Mouse (Mus musculus) cerebellum, adult 2 months (tissue): ENCODE results near the gene Aldh1l2.

Experiments used
- CTCF ChIP-seq: fragments of 200-500 bp; IDR thresholded peaks from 2 replicates; pipeline ENCODE4 v1.5.1; 2011; ENCODE audit warnings: low read depth, mild to moderate bottlenecking, control low read depth, low read length, moderate library complexity, borderline replicate concordance; ENCODE audit not compliant: insufficient read depth
- POLR2A ChIP-seq: fragments of 200-500 bp; IDR thresholded peaks from 2 replicates; pipeline ENCODE4 v1.6.1; 2011; ENCODE audit warnings: low read length, control low read depth, borderline replicate concordance; ENCODE audit not compliant: insufficient read depth

DNA sequence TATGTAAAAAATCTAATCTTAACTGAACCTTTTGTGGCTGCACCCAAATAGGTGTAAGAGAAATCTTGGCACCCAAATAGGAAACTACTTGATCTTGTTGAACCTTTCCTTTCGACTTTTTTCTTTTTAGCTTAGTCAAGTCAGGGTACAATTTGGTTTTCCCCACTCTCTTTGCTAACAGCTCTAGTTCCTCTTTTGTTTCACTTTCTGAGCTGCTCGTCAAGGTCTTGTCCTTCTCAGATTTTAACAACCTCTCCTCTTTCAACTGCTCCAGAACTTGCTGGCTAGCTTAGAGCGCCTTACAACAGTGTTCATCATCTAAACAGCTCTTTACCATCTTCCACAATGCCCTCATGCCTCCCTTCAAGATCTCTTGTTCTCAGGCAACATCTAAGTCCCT is 76.4 kb downstream of the Aldh1l2 start:
- no peak for TF ChIP-seq CTCF
- no peak for TF ChIP-seq POLR2A
